Mouse (Mus musculus): ENCODE measurements around the gene Cyb5b.
A peak's percentile ranks its signal among the peaks of the same experiment; 100 is the strongest.
"Not testable (repeated sequence)": the region's sequence is repeated elsewhere in the genome, so short reads cannot be mapped to it uniquely, and the experiment has no call there.

Gene Cyb5b

GRCm38 (mm10) chr8:107172969-107173645 is 22.7 kb downstream of the Cyb5b start:
- DNase-seq (ENCODE audit: low read depth, low spot score), result no peak

GRCm38 (mm10) chr8:107181122-107181521 is 30.7 kb downstream of the Cyb5b start:
- DNase-seq (ENCODE audit: low read depth, low spot score), result no peak

- no peak for DNase-seq (ENCODE audit: low read depth, low spot score)
Observed at GRCm38 (mm10) chr8:107184996-107185395, 34.6 kb downstream of the Cyb5b start.

GRCm38 (mm10) chr8:107186659-107187390 is 36.4 kb downstream of the Cyb5b start:
- DNase-seq (ENCODE audit: low read depth, low spot score), result no peak

- DNase-seq (ENCODE audit: low read depth, low spot score), result no peak
Observed at GRCm38 (mm10) chr8:107187631-107188030, 37.2 kb downstream of the Cyb5b start.

DNA sequence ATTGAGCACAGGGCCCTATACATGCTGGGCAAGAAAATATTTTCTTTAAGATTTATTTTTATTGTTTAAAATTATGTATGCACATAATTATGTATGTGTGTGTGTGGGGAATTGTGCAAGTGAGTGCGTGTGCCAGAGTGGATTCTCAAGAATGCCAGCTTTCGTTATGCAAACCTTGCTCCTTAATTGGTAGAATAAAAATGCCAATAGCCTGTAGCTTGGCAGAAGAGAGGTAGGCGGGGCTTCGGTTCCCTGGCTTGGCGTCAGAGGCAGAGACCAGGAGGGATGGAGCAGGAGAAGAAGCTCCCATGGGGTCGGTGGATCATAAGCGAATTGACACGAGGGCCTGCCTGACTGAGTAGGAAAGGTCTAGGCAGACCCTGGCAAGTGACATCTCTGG is 42.2 kb downstream of the Cyb5b start:
- no peak for DNase-seq (ENCODE audit: low read depth, low spot score)

GRCm38 (mm10) chr8:107193331-107193730 is 42.9 kb downstream of the Cyb5b start:
- no peak for DNase-seq (ENCODE audit: low read depth, low spot score)

DNA sequence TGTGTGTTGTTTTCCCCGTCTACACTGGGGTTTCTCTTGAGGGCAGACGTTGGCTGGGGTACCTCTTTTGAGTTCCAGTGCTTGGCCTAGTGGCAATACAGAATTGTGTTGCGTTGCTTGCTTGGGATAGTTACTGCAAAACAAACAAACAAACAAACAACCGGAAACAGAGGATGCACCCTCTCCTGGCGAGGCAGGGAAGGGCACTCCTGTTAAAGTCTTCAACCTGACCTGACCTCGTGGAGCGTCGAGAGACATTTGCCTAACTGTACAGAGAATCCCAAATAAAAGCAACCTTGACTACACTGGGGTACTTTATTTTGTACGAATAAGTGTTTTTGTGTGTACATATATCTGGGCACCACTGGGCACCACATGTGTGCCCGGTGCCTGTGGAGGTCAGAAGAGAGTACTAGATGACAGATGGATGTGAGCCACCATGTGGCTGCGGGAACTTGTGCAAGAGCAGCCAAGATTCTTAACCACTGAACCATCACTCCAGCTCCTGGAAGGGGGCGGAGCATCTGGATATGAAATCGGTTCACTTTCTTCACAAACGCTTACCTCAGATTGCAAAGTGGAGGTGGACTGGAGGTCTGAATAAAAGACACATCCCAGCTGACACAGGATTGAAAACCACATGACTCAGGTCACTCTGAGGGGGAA is 44.5 kb downstream of the Cyb5b start:
- DNase-seq (ENCODE audit: low read depth, low spot score), result no peak

DNA sequence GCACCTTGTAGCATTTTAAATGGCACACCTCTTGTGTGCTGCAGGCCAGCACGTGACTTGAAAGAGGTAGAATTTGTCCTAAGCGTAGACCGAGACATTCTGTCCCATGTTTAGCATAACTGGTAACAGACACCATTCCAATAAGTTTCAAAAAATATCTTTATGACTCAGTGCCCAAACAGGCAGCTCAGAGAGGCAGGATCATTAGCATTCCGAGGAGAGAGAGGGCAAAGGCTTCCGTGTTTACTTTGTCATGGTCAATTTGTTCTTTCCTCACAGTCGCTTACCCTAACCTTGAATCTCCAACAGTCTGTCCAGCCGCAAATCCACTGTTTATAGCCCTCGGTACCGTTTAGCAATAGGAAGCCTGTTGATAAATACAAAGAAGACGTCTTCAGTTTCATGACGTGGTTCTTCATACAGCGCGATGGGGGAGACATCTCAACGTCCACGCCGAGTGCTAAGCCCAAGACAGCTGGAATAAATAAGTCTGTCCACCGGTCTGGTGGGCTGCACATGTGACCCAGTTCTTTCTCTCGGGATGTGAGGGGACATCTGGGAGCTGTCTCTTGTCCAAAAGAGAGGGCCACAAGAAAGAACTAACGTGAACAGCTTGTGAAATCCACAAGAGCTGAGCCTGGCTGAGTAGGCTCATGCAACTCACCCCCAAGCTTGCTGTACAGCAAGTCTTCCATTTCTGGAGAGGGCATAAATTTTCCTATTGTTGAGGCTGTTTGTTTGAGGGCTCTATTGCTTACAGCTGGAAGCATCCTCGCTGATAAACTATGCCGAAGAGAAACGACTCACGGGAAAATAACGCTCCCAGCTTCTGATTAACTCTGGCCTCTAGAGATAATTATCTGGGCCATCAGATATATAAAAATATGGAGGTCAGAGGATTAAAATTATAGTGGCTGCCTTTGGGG is 47.7 kb downstream of the Cyb5b start:
- DNase-seq (ENCODE audit: low read depth, low spot score), result no peak

DNA sequence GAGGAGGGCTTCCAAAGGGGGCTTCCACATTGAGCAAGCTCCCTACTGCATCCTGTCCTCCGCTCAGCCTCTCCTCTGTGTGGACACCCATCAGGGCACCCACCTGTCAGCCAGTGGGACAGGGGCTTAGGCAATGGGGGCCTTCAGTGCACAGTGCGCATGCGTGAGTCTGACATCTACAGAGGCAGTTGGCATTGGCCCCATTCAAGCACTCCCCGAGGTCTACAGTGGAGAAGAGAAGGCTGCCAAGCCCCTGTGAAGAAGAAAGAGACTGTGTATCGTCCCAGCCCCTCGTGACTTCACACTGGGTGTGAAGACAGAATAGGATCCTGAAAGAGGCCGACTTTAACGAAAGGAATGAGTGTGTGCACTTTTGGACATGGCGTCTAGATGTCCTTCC is 54.7 kb downstream of the Cyb5b start:
- no peak for DNase-seq (ENCODE audit: low read depth, low spot score)

- DNase-seq (ENCODE audit: low read depth, low spot score), result no peak
Observed at GRCm38 (mm10) chr8:107205701-107206561, 55.5 kb downstream of the Cyb5b start.

DNA sequence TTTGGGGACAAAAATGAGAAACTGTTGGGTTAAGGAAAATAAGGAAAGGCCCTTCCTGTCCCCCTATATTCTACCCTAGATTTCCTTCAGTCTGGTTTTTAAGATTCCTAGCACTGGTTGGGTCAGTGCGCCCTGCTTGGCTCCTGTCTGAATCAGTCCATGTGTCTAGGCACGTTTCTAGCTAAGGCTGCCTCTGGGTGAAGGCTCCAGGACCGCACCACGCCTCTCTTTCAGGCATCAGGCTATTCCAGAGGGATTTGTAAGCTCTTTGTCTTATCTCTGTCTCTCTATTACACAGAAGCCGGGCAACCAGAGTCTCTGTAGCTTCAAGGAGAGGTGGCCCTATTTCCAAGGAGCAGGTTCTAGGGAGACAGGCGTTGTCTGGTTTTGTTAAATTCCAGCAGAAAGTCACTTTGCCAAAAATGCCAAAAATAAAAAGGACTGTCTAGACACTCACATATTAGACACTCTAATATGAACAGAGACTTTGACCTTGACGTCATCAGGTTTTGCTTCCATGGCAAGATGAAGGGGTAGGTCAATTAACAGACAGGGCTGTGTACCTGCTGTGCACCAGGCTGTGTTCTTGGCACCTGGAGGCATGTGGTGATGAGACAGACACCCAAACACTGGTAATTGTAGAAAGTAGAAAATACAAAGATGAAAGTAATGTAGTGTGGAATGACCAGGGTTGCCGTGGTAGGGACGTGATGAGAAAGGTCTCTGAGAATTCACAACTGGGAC is 56.5 kb downstream of the Cyb5b start:
- no peak for DNase-seq (ENCODE audit: low read depth, low spot score)

DNA sequence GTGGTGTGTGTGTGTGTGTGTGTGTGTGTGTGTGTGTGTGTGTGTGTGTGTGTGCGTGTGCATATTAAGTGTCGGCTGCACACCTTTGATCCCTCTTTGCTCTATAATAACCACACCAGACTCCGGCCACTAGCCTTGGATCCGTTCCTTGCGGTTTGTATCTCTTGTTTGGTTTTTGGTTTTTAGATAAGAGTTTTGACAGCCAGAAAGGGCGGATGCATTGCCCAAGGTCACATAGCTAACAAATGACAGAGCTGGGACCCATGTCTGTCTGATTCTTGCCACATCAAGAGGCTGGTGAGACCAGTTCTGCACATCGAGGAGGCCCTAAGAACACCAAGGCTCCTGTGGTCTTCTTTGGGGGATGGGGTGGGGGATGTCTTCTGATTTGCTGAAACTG is 58.7 kb downstream of the Cyb5b start:
- DNase-seq (ENCODE audit: low read depth, low spot score), result no peak

DNA sequence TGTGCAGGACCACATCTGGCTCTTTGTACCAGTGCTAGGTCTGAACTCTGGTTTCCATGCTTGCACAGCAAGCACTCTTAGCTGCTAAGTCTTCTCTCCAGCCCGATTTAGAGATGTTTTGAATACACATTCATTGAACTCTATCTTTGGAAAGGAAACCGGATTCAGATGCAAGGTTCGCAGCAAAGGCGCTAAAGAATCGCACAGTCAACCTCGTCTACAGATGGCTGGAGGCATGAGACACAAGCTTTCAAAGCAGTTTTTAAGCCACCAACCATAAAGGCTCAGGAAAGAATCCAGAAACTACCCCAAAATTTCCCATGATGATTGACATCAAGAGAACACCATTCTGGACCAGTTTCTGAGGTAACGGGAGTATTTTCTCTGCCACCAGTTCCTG is 61.6 kb downstream of the Cyb5b start:
- DNase-seq (ENCODE audit: low read depth, low spot score), result peak; percentile 55

GRCm38 (mm10) chr8:107217230-107217629 is 66.8 kb downstream of the Cyb5b start:
- DNase-seq (ENCODE audit: low read depth, low spot score), result not testable (repeated sequence)

DNA sequence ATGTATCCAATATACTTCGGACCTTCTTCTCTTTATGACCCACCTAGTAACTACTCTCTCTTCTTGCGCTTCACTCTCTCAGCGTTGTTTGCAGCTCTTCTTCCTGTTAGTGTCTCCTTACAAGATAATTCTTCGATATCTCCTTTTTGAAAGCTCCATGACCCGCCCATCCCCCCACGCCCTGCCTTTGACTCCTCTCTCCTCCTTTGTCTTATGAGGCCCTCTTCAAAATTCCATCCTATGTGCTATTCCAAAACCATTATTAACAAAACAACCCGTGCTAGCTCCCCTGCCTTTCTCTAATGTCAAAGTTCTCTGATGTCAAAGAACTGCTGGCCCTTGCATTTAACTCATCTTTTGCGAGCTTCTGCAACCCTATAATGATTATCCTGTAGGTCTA is 67.7 kb downstream of the Cyb5b start:
- DNase-seq (ENCODE audit: low read depth, low spot score), result no peak

GRCm38 (mm10) chr8:107219078-107219477 is 68.6 kb downstream of the Cyb5b start:
- no peak for DNase-seq (ENCODE audit: low read depth, low spot score)

DNA sequence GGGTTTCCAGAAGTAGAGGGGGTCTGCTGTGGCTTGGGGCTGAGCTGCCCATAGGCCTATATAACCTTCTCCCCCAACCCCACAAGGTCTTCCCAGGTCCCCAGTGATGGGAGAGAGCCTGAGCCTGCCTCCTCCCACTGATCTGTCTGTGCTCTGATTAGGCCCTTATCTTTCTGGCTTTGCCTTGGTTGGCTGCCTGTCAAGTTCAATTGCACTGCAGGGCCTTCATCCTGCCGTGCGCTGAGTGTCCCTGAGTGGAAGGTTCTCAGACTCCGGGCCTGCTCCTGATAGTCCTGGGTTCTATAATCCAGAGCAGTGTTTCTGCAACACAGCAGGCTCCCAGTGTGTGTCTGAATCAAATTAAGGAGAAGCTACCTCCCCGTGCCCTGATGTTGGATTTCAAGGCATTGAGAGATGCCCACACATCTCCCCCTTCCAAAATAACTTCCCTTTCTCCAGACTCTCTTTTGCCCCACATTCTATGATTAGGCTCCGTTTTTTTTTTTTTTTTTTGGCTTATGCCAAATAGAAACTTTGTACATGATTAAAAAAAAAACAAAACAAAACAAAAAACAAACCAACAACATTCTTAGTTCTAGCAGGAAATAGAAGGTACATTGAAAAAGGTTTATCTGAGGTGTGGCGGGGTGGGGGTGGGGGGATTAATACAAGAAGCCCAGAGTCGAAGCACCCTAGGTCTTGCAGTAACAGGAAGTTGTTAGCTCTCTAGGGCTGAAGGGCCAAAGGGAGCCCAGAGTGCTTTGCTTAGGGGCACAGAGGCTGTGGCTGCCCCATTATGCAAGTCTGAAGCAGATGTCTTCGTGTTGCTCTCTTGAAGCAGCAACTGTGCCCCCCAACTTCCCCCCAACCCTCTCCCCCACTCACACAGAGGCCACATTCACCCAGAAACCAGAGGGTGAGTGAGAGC is 71.7 kb downstream of the Cyb5b start:
- DNase-seq (ENCODE audit: low read depth, low spot score), result no peak

- no peak for DNase-seq (ENCODE audit: low read depth, low spot score)
Observed at GRCm38 (mm10) chr8:107226183-107226582, 75.7 kb downstream of the Cyb5b start.
